Mouse (Mus musculus): ENCODE measurements around the gene Mipol1.

The Mipol1 gene

DNA sequence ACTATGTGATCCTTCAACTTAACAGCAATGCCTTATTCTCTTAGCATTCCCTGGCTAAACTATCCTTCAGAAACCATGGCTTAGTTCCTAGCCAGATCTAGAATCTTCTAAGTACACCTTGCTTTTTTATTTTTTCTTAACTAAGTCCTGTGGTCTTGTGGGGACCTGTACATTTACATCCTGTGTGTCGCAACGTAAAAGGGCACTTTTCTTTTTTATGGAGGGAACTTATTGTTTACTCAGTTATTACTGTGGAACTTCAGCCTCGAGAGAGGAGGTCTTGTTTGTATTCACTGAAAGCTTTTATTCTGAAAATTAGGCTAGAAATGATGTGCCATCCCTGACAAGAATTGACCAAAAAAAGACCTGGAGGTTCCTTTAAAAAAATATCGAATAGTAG, 298.1 kb downstream of the Mipol1 start:
- DNase-seq (ENCODE audit: low spot score): no peak

DNA sequence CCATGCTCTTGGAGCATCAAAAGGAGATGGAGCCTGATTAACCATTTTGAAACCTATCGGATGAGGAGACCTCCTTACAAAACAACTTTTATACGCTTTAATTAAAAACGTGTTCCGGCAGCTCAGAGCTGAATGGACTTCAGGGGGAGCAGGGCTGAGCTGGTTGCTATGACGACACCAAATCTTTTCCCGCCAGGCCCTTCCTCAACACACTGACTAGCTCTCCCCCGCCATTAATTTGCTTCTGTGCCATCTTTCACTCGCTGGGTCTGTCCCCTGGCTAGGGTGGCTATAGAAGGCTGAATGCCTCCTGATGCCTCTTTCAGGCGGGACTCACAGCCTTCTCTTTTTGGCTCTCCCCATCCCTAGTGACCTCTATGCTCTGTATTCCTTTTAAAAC, 300.2 kb downstream of the Mipol1 start:
- DNase-seq (ENCODE audit: low spot score): no peak

DNA sequence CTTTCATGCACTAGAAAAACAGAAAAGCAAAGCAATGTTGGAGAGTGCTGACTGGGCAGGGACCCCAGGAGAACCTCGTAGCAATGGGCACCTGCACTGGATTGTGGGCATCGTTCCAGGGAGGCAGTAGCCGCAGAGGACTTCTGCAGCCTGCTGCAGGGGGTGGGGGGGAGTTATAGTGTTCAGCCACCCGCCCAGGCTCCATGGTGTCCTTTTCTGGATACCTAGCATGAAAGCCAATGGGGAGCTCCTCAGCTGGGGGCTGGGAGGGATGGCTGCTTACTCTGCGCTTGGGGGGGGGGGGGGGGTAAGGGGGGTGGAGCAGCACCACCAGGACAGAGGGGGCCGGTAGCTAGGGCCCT, 304.3 kb downstream of the Mipol1 start:
- no peak for DNase-seq (ENCODE audit: low spot score)

DNA sequence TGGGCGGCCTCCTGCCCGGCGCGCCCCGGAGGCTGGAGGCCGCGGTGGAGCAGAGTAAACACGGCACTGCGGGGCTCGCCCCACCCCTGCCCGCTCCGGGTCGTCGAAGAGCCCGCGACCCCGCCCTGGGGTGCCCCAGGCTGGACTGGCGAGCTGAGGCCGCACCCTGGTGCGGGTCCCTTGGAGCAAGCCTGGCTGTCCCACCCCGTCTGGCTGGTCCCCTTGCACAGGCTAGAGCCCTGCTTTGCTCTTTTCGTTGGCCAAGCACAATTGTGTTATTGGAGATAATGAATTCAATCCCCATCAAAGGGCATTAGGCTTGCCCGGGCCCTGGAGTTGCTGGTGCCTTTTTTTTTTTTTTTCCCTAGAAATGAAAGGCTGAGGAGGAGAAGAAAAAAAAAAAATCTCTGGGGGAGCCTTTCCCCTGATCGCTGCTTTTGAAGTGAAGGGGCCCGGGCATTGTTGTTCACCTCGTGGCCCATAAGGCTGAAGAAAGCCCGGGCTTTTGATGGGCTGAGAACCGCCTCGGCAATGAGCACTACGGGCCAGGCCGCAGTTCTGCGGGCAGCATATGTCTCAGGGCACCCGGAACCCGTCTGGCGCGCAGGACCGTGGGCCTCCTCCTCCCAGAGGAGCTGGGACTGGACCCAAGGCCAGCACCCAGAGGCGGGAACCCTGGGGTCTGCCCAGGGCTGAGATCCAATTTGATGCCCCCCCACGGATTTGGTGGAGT, 304.8 kb downstream of the Mipol1 start:
- no peak for DNase-seq (ENCODE audit: low spot score)

DNA sequence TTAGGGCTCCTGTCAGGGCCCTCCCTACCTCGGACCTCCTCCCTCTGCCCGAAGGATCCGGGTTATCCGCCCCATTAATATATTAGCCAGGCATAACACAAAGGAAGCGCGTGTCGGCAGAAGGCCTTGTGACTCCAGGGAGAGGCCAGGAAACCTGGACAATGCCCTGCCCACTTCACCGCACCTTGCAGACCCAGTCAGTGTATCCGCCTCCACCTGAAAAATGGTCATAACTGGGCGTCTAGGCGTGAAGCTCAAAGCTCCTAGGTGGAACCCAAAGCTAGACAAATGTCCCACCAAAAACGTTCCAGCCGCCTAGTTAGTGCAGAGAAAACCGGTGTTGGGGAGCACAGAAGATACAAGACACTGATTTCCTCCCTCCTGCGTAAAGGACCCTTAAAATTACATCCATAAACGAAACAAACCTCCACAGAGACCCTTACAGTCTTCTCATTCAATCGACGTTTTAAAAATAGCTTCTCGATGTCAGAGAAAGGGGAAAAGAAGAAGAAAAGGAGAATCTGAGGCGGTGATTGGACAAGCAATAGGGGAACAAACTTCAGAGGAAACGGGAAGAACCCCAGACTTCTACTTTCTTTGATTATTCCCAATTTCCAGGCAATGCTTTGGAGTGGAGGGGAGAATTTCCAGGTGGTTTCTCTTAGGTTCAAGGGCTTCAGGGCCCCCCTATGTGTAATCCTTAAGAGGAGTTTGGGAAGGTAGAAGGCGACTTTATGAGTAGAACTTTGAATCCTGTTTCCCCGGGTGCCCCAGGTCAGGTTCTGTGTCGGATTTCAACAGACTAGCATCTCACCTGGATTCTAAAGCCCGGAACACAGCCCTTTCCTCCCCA, 306.1 kb downstream of the Mipol1 start:
- no peak for DNase-seq (ENCODE audit: low spot score)

DNA sequence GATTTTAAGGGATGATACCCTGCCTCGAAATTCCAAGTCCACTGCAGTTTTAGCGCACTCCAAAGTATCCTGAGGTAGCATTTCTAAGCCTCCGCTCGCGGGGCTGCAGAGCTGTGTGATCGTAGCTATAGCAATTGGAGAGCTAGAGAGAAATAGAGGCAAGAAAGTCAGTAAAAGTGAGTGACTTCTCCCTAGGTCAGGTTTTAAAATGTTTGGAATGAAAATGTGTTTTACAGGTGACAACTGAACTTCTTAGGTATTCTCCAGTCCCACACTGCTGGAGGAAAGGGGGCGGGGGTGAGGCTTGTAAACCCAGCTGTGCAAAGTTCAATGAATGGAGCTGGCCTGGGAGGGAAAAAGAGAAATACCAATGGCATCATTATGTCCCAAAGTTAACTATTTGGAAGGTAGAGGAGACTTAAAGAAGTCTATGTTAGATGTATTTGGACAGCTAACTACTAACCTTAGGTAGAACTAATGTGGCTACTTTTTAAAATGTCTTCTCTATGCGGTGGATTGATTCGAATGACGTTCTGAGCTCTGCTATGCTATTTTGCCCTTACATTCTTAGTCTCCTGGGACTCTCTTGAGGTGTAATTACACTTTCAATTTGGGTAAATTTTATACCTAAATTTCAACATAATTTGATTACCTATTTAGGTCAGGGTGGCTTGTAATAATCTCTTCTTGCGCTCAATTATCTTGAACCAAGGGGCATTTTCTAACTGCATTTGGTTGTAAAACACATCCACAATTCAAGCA, 306.9 kb downstream of the Mipol1 start:
- no peak for DNase-seq (ENCODE audit: low spot score)

DNA sequence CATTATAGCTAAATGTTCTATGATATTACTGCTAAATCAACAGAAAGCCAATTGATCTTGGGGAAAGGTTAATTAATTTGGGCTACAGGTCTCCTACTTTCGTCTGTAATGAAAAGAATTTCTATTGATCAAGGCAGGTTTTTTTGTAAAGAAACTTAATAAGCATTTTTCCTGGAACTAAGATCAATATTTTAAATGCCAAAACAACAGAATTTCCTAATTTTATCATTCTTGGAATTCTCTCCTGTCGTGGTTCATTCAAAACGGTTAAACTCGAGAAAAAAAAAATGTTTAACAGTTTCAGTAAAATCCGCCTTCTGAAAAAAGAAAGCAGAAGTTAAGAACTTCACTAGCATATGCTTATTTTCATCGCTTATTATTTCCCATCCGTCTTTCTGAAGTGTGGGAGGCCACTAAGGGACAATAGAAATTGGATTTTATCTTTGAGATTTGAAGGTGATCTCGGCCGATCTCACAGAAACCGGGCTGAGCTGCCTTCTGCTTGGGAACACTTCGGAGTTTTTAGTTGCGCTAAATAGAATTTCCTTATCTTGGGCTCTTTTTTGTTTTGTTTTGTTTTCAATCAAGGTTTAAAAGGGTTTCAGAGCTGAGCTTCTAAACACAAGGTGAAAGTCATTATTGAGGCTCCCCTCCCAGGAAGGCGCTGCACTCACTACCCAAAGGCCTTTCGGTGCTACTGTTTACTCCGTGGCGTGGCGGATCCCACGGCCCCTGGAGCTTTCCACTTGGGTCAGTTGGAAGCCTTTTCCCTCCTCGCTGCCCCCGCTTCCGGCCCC, 307.8 kb downstream of the Mipol1 start:
- DNase-seq (ENCODE audit: low spot score): peak; percentile 45

DNA sequence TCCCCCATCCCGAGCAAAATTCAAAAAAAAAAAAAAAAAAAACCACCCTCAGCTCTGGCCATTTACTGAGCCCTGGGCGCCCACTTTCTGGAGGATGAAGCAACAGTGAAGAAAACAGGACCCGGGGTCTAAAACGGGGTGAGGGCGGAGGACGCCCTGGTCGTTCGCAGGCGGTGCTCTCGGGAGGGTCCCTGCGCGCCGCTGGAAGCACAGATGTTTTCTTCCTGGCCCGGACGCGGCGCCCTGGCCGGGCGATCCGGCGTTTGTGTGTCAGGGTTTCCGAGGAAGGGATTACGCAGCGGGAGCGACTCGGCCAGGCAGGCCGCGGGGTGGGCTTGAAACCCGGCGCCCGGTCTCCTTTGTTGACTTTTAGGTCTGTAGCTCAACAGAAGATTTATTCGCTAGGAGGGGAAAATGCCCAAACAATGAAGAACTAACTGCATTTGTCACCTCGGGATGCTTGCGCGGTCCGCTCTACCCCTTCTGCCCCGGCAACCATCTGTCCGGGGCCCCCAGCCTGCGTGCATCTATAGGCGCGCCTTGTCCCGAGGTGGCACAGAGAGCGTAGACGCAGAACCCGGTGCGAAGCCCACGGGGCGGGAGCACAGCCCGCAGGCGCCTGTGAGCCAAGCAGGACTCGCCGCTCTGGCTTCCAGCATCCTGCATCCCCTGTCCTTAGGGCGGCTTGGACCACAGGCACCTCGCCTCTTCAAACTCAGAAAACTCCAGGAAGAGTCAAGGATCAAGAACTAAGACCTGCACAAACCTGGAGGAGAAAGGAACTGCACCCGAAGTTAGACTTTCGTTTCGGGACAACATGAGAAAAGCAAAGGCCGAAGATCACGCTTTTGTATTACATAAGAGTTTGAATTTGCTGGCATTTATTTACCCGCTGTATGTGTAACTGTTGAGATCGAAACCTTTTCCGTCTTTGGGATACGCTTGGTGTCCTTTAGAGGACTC, 308.6 kb downstream of the Mipol1 start:
- DNase-seq (ENCODE audit: low spot score): peak; percentile 45

DNA sequence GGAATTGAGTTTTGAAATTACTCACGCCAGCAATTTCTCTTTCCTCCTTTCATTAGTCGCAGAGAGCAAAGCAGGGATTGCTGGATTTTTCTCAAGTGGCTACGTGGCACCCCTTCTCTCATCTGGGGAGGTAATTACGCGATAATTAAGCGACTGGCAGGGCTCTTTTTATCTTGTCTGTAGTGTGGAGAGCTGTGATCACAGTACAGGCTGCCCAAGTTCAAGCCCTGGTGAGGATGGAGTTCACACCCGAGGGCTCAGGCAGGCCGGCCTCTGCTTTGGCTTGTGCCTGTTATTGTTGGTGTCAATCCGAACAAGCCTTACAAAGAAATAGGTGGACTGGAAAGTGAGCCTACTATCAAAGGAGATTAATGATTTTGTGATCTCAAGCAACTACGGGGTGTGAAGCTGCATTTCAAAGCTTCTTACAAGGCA, 309.3 kb downstream of the Mipol1 start:
- DNase-seq (ENCODE audit: low spot score): no peak

DNA sequence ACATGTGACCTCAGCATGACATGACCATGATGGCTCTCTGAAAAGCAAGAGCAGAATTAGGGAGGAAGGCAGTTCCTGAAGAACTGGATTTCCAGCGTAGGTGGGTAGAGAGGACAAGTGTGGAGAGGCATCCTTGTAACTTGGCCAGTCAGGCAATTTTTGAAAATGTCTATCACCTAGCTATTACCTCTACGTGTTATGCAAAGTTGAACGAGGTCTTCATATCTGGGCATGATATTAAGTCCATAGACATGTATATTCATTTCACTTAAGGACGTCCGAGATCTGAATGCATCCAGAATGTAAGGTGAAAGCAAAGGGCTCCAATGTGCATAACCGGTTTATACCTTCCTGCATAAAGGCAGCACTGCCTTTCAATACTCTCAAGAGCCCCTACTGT, 310.9 kb downstream of the Mipol1 start:
- no peak for DNase-seq (ENCODE audit: low spot score)

DNA sequence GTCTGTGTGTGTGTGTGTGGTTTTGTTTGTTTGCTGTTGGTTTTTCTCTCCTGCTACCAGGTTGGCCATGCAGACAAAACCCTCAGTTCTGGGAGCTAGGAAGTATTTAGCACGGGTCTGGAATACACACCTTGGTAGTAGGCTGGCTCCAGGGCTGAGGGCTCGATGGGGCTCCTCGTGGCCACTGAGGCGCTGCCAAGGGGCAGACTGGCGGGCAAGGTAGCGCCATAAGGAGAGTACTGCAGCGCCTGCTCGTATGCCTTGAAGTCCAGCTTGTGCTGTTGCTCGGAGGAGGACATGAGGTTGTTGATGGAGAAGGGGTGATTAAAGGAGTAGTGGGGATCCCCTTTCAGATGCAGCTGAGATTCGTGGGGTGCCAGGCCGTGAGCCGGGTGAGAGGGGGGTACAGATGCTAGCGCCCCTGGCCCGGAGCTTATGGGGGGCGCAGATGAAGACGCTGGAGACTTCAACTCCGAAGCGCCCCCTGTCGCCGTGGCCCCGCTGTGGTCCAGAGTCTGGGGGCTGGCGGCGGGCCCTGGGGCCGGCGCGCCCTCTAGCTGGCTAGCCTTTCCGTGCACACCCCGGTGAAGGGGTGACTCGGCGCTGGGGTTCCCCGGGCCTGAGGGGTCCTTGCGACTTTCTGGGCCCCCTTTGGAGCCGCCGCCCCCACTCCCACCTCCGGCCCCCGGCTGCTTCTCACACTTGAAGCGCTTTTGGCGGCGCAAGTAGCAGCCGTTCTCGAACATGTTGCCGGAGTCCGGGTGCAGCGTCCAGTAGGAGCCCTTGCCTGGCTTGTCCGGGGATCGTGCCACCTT, 311.9 kb downstream of the Mipol1 start:
- DNase-seq (ENCODE audit: low spot score): peak; percentile 54

DNA sequence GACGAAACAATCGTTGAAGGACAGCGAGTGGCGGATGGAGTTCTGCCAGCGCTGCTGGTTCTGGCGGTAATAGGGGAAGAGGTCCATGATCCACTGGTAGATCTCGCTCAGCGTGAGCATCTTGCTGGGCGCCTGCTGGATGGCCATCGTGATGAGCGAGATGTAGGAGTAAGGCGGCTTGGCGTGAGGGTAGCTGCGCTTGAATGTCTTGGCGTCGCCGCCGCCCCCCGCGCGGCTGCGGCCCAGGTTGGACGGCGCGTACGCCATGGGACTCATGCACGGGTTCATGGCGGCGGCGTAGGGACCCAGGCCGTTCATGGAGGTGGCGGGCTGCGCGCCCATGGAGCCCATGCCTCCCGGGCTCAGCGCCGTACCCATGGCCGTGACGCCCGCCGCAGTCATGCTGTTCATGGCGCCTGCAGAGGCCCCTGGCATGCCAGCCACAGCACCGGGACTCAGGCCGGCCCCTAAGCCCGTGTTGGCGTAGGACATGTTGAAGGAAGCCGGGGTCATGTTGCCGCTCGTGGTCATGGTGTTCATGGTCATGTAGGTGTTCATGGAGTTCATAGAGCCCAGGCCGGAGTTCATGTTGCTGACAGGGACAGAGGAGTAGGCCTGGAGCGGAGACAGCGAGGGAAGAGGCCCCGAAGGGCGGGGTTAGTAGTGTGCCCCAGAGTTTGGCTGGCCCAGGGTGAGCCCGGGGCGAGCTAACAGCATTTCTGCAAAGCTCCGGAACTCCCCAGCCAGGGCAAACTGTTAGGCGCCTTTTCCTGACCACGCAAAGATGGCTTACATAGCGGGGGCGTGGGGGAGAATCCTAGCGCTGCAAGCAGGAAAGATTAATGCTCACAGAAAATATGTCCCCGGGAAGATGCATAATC, 312.8 kb downstream of the Mipol1 start:
- DNase-seq (ENCODE audit: low spot score): no peak

DNA sequence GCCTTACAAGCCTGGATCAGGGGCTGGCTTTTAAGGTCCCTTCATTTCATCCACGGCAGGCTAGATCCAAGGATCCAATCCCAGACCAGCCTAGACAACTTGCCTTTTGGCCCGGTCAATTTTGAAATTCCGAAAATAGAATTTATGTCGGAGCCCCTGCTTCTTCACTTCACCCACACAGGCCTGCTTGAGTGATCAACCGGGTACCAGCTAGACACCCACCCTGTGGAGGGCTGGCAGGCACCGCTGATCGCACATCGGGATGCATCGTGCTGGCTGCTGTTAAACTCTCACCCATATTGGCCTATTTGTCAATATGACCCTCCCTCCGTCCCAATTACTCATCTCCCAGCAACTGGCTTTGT, 313.4 kb downstream of the Mipol1 start:
- no peak for DNase-seq (ENCODE audit: low spot score)

DNA sequence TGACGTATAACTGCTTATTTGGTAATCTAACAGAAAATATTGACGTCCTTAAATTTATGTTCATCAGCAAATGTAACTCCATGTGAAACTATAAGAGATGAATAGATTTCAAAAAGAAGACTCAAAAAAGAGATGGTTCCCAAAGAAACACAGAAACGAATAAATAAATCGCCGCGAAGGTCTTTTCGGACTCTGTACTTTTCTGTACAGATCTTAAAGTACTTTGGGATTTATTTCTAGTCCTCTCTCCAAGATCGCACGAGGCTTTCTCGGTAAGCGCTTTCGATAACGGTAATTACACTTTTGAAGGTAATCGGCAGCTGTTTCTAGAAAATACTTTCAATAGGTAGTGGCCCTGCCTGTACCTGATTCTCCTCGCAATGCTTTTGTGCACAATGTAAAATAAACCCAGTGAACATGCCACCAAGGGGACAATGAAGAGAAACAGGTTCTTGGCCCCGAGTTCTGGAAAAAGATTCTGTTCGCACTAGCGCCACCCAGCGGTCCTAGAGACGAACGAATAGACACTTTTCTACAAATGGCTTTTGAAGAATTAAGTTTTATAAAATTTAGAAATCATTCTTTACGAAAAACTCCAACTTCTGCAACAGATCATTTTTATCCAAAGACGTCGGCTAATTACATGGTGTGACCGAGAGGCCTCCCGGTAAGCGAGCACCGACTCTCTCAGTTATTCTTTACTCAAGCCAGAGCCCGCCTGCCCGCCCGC, 314.6 kb downstream of the Mipol1 start:
- peak; percentile 69 for DNase-seq (ENCODE audit: low spot score)

DNA sequence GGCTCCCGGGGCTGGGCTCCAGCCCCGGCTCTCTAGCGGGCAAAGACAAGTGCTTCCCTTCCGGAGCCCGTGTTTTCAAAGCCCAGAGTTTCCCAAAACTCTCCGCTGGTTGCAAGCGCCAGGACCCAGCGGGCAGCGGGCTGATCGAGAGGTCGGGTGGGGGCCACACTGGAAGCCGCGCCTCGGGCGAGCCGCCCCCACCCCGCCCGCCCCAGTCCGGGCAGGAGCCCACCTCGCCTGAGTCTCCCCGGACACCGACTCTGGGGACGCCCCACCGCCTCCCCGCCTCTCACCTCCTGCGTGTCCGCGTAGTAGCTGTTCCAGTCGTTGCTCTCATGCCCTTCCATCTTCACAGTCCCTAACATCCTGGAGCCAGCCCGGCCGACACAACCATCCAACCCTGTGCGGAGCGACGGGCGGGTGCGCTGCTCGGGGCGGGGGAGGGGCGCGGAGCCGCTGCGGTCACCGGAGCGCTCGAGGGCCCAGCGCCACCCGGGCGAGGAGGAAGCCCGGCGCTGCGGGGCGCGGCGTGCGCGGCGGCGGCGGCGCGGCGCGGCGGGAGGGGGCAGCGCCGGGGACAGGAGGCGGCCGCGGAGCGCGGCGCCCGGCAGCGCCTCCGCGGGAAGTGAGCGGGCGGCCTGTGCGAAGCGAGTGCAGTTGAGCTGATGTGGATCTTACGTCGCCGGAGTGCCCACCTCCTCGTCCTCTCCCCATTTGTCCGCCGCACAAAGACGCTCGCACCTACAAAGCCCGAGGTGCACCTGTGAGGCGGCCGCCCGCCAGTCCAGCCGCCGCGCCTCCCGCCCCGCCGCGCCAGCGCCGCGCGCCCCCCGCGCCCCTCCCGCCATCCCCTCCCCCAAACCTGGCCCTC, 315.4 kb downstream of the Mipol1 start:
- DNase-seq (ENCODE audit: low spot score): peak; percentile 52

Measured in testis, postnatal 10 days (tissue).